Mouse (Mus musculus) heart, adult 11 months (tissue): ENCODE measurements at regions not wholly inside any gene's neighbourhood (a gene's known extent, or its start where the extent isn't known, plus 50 kb on each side); places are given as distances from the start of the nearest gene placed in this dataset.
A peak's percentile ranks its signal among the peaks of the same experiment; 100 is the strongest.
"Not testable (repeated sequence)": the region's sequence is repeated elsewhere in the genome, so short reads cannot be mapped to it uniquely, and the experiment has no call there.

Source experiments
- DNase-seq: peaks from one replicate; pipeline ENCODE4 v3.0.0; 2022

DNA sequence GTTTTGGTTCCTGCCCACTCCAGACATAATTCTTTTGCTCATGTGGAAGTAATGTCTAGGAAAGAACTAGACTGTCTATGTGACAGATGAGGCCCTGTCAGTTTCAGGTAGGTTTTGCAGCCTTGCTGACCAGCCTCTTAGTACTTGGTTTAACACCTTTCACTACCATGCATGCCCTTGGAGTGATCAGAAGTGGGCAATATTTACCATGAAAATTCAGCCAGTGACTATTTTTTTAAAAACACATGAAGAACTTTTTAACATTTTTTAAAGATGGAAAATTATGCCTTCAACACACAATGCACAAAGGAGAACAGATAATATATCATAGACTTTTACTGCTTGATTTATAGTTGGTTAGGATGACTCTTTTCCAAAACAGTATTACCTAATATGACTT is 58.1 kb downstream of the Cox7c start:
- DNase-seq = no peak

DNA sequence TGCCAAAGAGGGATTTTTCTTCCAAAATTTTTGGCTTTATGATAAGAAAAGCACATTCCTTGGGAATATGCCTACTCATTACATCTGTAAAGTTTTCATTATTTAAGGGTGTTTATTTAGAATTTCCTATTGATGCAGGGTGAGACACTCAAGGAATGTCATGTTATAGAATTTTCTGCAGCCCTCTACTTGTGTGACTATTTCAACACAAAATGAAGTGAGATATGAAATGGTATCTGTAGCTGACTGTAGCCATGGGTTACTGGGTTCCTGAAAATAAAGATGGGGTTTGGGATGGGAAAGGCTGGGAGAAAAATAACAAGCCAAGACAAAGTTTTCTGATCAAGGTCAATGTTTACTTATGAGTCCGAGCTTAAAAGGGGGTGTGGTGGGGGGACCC is 64.6 kb downstream of the Cox7c start:
- no peak for DNase-seq

DNA sequence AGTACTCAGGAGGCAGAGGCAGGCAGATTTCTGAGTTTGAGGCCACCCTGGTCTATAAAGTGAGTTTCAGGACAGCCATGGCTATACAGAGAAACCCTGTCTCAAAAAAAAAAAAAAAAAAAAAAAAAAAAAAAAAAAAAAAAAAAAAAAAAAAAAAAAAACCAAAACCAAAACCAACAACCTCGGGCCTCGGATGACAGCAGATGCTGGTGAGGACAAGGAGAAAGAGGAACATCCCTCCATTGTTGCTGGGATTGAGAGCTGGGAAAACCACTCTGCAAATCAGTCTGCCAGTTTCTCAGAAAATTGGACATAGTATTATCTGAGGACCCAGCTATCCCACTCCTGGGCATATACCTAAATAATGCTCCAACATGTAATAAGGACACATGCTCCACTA is 82.7 kb downstream of the Cox7c start:
- peak; percentile 9 for DNase-seq

DNA sequence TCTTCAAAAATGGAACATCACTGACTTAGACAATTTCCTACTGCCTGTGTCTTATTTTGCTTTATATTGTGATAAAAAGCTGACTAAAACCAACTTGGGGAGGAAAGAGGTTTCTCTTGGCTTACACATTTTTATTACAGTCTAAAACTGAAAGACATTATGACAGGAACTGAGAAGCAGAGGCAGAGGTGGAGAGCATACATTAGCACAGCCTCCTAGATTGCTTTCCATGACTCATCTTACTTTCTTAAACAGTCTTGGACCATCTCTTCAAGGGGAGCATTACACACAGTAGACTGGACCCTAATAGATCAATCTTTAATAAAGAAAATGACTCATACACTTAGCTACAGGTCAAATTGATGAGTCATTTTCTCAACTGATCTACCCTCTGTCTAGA is 91.4 kb downstream of the Cox7c start:
- DNase-seq = no peak

DNA sequence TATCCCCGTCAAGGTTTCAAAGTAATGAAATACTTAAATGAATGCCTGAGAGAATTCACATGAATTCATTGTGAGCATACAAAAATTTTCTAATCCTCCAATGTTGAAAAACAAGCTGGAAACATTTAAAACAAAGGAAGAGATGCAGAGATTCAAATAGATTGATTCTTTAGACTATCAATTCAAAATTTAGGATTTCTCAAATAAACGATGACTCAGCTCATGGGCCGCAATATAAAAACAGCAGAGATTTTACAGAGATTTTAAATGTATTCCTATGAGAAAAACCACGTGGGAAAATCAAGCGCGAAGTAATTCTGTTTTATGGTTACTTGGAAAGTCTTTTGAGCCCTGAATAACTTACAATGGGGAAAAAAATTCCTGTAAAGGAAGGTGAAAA is 93.8 kb downstream of the Cox7c start:
- DNase-seq = no peak

DNA sequence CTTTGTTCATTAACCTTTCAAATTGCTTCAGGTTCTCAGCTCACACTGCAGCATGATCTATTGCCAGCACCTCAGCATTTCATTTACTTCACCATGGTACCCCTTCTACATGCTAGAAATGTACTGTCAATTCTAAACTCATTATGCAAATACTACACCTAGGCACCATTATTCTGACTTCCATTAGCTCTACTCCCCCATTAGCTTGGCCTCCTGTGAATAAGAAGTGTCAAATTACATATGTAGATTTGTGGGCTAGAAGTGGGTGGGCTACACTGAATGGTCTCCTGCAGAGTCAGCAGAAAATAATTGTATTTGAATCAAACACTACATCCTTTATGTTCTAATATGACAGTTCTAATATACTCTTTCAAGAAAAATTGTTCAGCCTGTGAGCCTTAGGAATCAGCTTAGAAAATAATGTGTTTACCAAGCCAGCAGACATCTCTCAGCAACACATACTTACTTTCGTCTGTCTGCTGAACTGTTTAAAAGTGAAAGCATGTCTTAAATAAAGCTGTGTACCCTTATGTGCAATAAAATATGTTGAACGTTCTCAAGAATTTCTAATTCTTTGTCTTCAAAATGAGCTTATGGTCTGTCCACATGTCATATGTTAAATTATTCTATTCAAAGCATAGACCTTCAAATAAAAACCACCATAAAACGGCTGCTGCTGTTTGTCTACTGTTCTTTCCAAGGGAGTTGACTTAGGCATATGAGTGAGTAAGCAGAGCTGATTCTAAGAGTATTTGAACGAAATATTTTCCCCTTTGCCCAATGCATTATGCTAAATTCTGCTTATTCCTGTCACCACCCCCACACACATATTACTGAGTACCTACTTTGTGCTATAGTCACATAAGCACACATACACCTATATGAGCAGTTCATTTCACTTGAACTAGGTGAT is 119.6 kb downstream of the Cox7c start:
- DNase-seq = no peak

DNA sequence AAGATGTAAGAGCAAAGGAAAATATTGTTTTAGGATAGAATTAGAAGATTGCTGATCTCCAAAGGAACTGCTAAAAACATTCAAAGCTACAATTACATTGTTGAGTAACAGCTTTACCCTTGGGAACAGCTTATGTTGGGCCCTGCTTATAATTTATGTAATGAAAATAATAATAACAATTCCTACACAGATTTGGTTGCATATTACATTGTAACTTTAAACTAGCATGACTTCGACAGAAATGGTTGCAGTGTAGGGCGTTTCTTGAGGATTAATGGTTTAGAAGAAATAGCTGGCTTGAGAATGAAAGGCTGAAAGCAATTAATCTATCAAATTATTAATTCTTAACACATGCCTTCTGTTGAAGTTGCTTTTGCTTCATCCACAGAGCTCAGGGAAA is 120.4 kb downstream of the Cox7c start:
- no peak for DNase-seq

DNA sequence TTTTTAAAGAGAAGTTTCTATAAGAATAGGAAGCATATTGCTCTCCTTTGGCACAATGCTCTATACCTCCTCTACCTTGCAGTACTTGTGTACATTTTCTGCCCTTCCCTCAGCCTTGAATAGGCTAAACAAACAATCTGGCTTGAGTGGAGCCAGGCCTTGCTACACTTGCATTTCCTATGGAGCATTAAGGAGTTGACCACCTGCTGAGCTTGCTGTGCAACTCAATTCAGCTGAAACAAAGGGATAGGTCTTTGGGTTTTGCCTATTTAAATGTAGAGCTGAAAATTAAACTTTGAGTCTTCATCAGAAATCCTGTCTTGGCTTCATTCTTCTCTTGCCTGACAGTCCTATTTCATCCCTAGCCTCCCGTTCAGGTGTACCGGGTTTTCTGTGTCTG is 124.0 kb downstream of the Cox7c start:
- no peak for DNase-seq

DNA sequence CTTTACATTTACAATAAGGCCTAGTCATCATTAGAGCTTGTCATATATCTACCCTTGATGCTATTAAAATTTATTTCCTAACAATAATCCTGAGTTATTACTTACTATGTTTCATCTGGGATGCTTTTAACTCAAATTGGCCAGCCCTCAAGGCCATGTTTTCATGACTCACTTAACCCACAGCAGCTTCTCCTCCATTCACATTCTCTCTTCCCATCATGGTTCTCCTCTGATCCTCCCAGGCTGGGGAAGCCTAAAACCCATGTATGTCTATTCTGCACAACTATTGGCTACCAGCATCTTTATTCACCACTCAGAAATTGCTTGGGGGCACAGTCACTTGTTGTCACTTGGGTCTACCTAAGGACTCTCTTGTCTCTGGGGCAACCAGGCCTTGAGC is 144.9 kb downstream of the Cox7c start:
- DNase-seq = no peak

DNA sequence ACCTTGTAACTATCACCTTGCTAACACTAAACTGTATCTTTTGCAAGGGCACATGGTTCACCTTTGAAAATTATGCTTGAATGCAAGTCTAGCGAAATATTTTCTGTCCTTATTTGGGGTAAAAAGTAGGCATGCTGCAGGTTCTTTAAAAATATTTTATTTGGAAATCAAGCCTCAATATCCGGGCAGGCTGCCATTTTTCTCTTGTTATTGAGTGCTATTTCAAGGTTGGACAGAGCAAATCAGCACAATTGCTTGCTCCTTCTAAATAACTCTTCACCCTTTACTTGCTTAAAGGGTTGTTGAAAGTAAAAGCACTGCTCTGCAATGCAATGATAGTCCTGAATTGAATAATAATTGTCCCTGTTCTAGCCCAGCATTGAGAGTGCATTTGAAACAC is 149.0 kb downstream of the Cox7c start:
- DNase-seq = no peak

DNA sequence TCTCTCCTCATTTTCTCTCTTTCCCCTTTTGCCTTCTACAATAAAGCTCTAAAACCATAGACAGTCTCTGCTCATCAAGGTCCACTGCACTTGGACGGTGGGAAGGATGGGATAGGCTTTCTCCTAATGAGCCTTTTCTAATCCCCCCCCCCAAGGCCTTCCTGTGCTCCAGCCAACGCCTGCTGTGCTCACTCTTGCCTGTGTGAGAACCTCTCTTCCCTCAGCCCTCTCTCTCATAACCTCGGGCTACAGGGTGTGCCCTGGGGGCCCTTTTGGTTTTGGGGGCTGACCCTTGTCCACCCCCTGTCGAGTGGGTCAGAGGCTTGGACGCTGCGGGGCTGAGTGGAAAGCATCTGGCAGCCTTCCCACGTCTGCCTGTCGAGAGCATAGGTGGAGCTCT is 151.6 kb downstream of the Cox7c start:
- DNase-seq = no peak

DNA sequence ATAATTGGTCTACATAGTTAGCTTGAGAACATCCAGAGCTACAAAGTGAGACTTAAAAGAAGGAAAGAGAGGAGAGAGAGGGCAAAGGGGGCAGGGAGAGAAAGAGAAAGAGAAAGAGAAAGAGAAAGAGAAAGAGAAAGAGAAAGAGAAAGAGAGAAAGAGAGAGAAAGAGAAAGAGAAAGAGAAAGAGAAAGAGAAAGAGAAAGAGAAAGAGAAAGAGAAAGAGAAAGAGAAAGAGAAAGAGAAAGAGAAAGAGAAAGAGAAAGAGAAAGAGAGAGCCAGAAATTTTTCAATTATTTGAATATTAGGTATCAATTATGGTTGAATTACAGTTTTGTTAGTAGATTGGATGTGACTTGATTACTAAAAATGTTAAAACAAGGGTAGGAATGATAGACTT is 156.9 kb downstream of the Cox7c start:
- DNase-seq = not testable (repeated sequence)

DNA sequence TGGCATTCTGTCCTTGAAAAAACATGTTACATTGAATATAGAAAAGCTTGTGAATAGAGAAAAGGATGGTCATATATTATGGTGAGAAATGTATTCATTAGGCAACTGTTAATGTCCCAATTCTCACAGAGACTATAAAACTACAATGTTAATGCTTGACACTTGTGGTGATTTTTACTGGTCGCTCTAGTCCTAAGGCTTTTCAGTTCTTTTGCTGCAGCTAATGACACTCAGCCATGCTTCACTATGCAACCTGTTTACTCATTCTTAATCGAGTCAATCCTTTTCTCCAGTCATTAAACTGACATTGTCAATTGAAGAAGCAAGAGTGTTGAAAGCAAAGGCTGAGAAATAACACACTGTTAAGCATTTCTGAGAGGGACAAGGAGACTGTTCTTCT is 163.9 kb downstream of the Cox7c start:
- DNase-seq = no peak

DNA sequence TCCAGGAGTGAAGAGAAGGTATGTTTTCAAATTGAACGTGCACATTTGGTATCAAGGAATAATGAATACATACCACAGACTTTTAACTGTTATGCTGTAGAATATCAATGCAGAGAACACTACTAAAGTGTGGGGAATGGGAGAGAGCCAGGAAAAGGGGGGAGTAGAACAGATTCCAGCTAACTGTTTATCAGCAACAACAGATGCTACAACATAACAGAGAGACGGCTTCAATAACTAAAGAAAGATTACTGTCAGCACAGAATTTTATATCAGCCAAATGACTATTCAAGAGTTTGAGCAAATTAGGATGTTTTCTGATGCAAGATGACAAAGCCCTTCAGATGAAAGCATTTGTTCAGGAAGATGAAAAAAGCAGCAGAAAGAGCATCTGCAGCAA is 183.0 kb downstream of the Cox7c start:
- DNase-seq = no peak

DNA sequence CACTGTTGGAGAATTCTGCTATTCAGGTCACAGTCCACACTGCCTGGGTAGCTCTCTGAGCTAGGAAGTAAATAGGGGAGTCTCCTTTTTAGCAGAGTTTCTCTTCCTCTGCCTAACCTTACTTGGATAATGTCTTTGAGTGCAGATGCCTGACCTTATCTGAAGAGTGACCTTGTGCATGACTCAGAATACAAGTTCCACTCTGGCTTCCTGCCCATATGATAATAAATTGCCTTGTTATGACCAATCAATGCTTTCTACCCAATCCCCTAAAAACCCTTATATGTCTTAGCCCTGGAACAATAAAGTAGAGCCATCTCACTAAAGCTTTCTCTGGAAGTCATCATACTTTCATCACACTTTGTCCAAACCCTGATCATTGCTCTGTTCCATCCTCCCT is 198.4 kb downstream of the Cox7c start:
- DNase-seq = no peak

DNA sequence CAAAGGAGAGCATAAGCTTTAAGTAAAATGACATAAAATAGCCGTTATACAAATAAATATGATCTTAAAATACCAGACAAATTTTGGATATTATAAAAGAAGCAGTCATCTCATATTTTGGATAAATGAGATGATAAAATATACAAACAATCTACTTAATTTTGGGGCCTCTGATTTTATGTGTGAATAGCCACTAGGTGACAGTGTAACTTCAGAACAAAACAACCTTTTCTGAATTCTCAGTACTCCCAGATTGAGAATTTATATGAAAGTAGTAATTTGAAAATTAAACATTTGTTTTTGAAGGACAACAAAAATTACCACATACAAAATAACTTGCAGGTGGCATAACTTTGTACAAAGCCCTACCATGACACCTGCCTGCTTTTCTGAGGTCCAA is 216.8 kb downstream of the Cox7c start:
- no peak for DNase-seq
